Mouse (Mus musculus): Measurements from ENCODE around the gene Med13l.

The Med13l gene

DNA sequence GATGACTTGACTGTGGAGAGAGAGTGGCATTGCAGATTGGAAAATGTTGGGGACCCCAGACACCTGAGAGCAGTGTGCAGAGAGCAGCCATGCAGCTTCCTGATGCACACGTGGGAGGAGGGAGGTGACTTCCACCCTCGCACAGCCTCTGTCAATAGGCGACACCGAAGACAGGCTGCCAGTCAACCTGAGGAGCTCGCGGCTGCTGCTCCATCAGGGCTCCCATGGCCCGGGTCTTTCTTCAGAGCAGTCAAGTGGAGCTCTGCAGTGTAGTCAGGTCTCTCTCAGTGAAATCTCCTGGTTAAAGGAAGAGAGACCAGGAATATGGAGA, 131.2 kb downstream of the Med13l start:
- DNase-seq (ENCODE audit: low spot score in 2 of 2), result no peak

DNA sequence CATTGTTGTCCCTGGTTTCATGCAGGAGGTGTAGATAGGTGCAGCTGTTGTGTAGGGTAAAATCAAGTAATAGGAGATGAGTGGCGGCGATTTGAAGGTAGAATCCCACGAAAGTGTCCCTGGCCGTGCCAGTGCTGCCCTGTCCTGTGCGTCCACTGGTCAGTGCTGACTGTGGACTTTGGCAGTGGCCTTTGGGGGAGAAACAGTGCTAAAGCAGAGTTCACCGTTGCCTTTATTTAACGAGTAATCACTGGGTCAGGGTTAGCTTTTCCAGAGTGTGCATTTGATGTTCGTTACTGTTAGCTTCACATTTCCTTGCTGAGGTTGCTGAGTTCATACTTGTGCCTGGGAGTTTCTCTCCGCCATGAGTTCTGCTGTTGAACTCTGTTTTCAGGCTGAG, 133.5 kb downstream of the Med13l start:
- no peak for DNase-seq (ENCODE audit: low spot score in 2 of 2)

- no peak for DNase-seq (ENCODE audit: low spot score in 2 of 2)
These were observed 136.6 kb downstream of the Med13l start for GRCm38 (mm10) chr5:118697073-118697472.

- no peak for DNase-seq (ENCODE audit: low spot score in 2 of 2)
These were observed 140.5 kb downstream of the Med13l start for GRCm38 (mm10) chr5:118700978-118701377.

GRCm38 (mm10) chr5:118702674-118703073, 142.2 kb downstream of the Med13l start:
- DNase-seq (ENCODE audit: low spot score in 2 of 2), result no peak

- DNase-seq (ENCODE audit: low spot score in 2 of 2), result no peak
These were observed 143.7 kb downstream of the Med13l start for GRCm38 (mm10) chr5:118704148-118704547.

- DNase-seq (ENCODE audit: low spot score in 2 of 2), result no peak
These were observed 144.5 kb downstream of the Med13l start for GRCm38 (mm10) chr5:118704960-118705359.

- DNase-seq (ENCODE audit: low spot score in 2 of 2), result no peak
These were observed 145.5 kb downstream of the Med13l start for GRCm38 (mm10) chr5:118706009-118706408.

DNA sequence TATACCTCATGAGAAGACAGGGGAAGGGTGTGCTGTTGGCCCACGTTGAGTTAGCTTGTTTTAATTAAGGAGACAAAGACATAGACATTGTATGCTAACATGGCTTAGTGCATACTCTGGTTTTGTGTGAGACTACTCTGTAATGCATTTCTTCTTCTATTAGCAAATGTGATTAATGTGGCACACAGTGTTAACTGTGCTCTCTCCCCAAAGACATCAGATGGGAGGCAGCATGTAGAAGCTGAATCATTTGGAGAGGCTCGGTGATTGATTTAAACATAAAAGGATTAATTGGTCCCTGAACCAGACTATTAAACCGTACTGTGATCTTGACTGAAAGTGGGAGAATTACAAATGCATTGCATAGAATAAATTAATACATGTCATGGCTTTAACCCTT, 145.9 kb downstream of the Med13l start:
- no peak for DNase-seq (ENCODE audit: low spot score in 2 of 2)

GRCm38 (mm10) chr5:118707501-118707900, 147.0 kb downstream of the Med13l start:
- DNase-seq (ENCODE audit: low spot score in 2 of 2), result no peak

- peak; percentile 37 to 52 for DNase-seq (ENCODE audit: low spot score in 2 of 2)
These were observed 147.9 kb downstream of the Med13l start for GRCm38 (mm10) chr5:118708215-118708949.

DNA sequence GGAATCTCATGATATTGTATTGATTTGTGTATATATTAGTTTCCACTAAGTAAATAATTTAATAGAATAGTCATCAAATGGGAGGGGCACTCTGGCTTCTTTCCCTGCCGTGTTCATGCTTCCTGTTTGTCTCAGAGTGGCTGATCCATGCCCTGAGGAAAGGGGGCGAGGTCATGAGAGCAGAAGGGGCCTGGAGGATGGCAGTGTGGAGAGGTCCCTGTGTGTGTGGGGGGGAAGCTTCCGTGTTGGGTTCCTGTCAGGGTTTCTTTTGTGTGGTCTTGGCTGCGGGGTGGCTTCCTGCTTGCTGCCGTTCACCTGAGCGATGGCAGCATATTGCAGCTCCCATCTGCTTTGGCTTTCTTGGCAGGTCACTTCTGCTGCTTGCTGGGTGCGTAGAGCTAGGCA, 149.4 kb downstream of the Med13l start:
- no peak for DNase-seq (ENCODE audit: low spot score in 2 of 2)

GRCm38 (mm10) chr5:118715518-118715917, 155.0 kb downstream of the Med13l start:
- DNase-seq (ENCODE audit: low spot score in 2 of 2), result no peak

DNA sequence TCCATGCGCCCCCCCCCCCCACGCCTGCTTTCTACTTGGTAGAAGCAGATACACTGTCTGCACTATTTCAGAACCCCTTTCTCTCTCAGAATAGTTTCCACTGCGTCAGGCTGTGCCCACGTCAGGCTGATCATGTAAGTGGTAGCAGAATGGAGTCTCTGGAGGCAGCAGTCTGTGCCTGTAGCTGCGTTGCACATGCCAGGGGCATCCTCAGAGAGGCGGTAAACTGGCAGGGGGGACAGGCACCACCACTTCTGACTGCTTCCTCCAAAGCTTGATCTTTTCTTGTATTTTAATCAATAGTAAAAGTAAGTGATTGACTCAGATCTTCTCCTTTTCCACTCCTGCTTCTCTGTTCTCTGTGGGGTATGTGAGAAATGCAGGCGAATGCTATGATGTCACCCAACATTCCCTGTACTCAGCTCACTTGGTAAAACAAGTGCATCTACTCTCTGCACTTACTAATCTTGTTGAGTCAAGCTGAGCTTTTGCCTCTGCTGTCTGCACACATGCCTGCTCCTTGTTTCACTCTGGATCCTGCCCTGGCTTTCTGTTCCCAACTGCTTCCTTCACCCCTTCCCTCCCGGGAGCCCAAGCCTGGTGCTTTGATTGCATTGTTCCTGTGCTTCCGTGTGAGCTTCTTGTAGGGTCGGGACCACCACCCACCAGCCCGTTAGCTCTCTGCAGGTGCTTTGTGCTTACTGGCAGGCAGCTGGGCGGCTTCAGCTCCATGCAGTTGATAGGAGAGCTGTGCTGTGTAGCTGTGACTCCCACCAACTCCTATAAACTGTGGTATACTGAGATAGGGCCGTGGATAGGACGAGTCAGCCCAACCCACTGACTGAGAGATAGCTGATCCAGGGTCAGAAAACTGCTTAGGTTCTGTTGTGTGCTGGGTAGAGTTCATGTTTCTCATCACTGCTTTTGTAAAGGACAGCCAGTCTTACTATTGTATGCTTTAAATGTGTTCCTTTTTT, 156.1 kb downstream of the Med13l start:
- no peak for DNase-seq (ENCODE audit: low spot score in 2 of 2)

GRCm38 (mm10) chr5:118717456-118717855, 157.0 kb downstream of the Med13l start:
- DNase-seq (ENCODE audit: low spot score in 2 of 2), result no peak

DNA sequence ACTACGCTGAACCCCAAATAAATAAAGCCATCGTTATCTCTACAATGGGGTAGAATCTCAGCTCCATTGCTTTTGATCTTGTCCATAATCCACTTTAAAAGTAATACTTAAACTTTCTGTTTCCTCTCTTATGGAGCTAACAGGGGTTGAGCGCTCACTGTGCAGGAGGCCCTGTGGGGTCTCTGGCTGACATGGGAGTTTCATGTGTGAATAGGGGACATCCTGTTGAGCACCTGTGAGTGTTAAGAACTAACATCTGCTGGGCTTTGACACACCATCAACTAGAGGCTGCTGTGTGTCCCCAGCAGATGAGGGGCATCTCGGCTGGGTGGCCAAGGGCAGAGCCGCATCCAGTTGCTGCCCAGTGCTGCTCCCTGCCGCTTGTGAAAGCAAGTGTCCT, 157.6 kb downstream of the Med13l start:
- DNase-seq (ENCODE audit: low spot score in 2 of 2), result no peak

- no peak for DNase-seq (ENCODE audit: low spot score in 2 of 2)
These were observed 160.9 kb downstream of the Med13l start for GRCm38 (mm10) chr5:118721416-118721815.

DNA sequence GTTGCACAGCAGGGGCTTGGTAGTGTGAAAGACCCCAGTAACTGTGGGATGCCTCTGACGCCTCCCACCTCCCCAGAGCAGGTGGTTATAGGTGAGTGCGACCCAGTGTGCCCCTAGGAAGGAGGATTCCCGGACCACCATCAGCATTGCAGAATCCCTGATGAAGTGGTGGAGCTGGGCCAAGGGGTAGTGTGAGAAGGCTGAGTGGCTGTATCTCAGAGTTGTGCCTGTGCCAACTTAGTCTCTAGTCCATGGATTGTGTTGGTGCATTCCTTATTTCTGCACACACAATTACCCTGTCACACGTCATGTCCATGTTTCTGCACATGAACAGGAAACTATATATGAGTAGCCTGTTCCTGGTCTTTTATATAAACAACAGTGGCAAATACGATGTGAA, 161.4 kb downstream of the Med13l start:
- no peak for DNase-seq (ENCODE audit: low spot score in 2 of 2)

- DNase-seq (ENCODE audit: low spot score in 2 of 2), result no peak
These were observed 162.0 kb downstream of the Med13l start for GRCm38 (mm10) chr5:118722456-118722855.

GRCm38 (mm10) chr5:118725425-118725824, 164.9 kb downstream of the Med13l start:
- no peak for DNase-seq (ENCODE audit: low spot score in 2 of 2)

DNA sequence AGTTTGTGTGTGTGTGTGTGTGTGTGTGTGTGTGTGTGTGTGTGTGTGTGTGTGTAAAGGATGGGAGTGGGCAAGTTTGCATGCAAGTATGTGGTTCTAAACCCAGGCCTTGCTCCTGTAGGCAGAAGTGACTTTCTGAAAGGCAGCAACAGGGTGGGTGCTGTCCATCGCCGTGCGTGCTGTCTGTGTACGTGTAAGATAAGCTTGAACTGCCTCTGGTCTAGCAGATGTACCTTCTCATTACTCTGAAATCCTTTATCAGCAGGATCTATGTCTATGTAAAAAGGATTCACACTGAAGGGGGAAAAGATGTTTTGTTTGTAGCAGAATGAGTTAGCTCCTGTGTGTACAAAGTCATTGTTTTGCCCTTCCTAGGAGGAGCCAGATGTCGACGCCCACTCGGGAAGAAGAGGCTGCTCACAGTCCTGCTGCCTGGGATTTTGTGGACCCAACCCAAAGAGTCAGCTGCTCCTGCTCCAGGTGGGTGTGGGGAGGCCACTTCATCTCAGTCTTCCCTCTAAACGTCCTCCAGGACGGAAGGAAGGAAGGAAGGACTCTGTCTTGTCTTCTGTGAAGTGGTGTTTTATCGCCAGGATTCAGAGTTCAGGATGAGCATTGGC, 165.5 kb downstream of the Med13l start:
- no peak for DNase-seq (ENCODE audit: low spot score in 2 of 2)

GRCm38 (mm10) chr5:118727336-118727735, 166.9 kb downstream of the Med13l start:
- DNase-seq (ENCODE audit: low spot score in 2 of 2), result no peak

Measured in urinary bladder, adult 18-20 months (tissue).